Mouse (Mus musculus): Measurements from ENCODE around the gene Olfr1383.
"Not testable (repeated sequence)": the region's sequence is repeated elsewhere in the genome, so short reads cannot be mapped to it uniquely, and the experiment has no call there.

Gene Olfr1383

GRCm38 (mm10) chr11:49519348-49519747, at the start of gene Olfr1383:
Gene Olfr1383, plus strand, starts transcription at chr11:49519648.
- no peak for DNase-seq (ENCODE audit: low spot score in 2 of 2)

GRCm38 (mm10) chr11:49485973-49486372, 33.5 kb upstream of the Olfr1383 start:
- no peak for DNase-seq (ENCODE audit: low spot score in 2 of 2)

DNA sequence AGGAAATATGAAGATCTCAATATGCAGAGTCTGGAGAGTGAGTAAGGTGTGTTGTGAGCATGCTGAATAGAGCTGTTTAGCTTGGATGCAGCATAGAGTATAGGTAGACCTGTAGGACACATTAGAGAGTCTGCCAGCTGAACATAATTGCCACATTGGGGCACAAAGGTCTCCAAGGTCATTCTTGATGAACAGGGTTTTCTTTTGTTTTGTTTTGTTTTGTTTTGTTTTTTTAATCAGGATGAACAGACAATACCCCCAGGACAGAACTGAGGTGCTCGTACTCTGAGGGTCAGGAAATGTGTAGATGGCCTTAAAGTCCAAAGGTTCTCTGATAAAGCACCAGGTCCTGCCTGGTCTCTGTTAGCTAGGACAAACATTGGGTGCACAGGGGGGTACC, 30.7 kb upstream of the Olfr1383 start, which contains the start of gene Olfr1385:
Olfr1385 (plus strand) TSS at position 301 of the 400 bp plus-strand sequence.
- DNase-seq (ENCODE audit: low spot score in 2 of 2) = not testable (repeated sequence)

DNA sequence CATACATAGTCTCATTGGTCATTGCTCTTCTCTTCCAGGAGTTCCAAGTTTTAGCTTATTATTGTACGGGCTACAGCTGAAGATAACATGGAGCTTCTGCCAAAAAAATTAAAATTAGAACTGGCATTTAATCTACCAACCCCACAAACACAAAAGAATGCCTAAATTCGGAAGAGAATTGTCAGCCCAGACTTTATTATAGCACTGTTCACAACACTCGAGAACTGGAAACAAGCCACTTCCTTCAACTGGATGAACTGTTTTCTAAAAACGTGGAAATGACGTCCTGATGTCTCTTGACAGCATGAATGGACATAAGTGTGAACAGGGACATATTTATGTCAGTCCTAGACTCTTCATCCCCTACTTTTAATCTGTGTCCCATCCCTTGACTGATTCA, 1.4 kb upstream of the Olfr1383 start:
- no peak for DNase-seq (ENCODE audit: low spot score in 2 of 2)

DNA sequence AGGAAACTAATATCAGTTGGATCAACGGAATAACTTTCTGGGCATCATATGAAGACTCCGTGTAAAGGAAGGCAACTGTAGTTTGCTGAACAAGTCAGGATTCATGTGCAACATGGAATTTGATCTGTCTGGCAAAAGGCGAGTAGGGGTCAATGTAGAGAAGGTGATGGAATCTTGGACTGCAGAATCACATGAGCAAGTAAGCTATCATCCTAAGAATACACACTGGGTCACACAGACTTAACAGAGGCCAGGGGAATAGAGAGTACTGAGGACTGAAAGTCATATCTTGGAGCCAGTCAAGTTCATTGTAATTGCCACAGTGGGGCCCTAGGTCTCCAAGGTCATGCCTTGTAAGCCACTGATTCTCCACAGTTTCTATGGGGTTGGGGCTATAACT, 8.5 kb downstream of the Olfr1383 start, which contains the start of gene Olfr1382:
Olfr1382 (plus strand) TSS at position 301 of the 400 bp plus-strand sequence.
- no peak for DNase-seq (ENCODE audit: low spot score in 2 of 2)

- DNase-seq (ENCODE audit: low spot score in 2 of 2) = no peak
Observed at GRCm38 (mm10) chr11:49532761-49533160, 13.3 kb downstream of the Olfr1383 start.

GRCm38 (mm10) chr11:49536631-49537030, 17.2 kb downstream of the Olfr1383 start:
- DNase-seq (ENCODE audit: low spot score in 2 of 2) = not testable (repeated sequence)

DNA sequence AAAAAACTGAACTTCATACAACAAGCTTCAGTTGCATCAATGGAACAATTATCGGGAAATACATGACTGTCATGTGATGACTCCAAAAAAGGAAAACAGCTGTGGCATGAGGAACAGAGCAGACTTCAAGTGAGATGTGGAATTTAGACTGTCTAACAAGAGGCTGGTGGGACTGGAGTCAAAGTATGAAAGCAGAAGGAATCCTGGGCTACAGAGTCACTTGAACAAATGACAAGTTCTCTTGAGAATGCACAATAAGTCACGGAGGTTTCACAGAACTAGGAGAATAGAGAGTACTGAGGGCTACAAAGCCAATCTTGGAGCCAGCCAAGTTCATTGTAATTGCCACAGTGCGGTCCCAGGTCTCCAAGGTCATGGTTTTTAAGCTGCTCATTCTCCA, 23.7 kb downstream of the Olfr1383 start, which contains the start of gene Olfr1381:
Olfr1381 (plus strand) TSS at position 301 of the 400 bp plus-strand sequence.
- DNase-seq (ENCODE audit: low spot score in 2 of 2) = not testable (repeated sequence)

- DNase-seq (ENCODE audit: low spot score in 2 of 2) = not testable (repeated sequence)
Observed at GRCm38 (mm10) chr11:49554033-49554432, 34.6 kb downstream of the Olfr1383 start.

DNA sequence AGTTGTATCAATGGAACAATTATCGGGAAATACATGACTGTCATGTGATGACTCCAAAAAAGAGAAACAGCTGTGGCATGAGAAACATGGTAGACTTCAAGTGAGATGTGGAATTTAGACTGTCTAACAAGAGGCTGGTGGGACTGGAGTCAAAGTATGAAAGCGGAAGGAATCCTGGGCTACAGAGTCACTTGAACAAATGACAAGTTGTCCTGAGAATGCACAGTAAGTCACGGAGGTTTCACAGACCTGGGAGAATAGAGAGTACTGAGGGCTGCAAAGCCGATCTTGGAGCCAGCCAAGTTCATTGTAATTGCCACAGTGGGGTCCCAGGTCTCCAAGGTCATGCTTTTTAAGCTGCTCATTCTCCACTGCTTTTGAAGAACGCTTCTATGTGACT, 37.1 kb downstream of the Olfr1383 start, which contains the start of gene Olfr1380:
Olfr1380 (plus strand) TSS at position 301 of the 400 bp plus-strand sequence.
- DNase-seq (ENCODE audit: low spot score in 2 of 2) = not testable (repeated sequence)

- DNase-seq (ENCODE audit: low spot score in 2 of 2) = not testable (repeated sequence)
Observed at GRCm38 (mm10) chr11:49575054-49575453, 55.6 kb downstream of the Olfr1383 start.

Measured in spleen, postnatal 4 days (tissue).